Mouse (Mus musculus) layer of hippocampus, postnatal 36 days (tissue): ENCODE data around the gene Tenm4. TPM values are rescaled to one million over a fixed set of nuclear protein-coding genes. Genes with fewer than 3 reads are reported as not detected.
A peak's percentile ranks its signal among the peaks of the same experiment; 100 is the strongest.
"Not testable (repeated sequence)": the region's sequence is repeated elsewhere in the genome, so short reads cannot be mapped to it uniquely, and the experiment has no call there.

Experiments used
- DNase-seq, 2 experiments: peaks; one replicate each; pipeline ENCODE4 v3.0.0; 2022
- microRNA-seq, 2 experiments: library from miRNA; unstranded; fragments of <30 nt; microRNA quantifications; one replicate each; pipeline ENCODE4 v1.2.0; 2021
- total RNA-seq, 2 experiments: library from RNA; stranded (reverse); gene quantifications; 2 replicates each; pipeline ENCODE4 v1.2.3; 2021

Gene Tenm4
- total RNA-seq, 2 experiments from 2014 or later, result 116 to 124 TPM

DNA sequence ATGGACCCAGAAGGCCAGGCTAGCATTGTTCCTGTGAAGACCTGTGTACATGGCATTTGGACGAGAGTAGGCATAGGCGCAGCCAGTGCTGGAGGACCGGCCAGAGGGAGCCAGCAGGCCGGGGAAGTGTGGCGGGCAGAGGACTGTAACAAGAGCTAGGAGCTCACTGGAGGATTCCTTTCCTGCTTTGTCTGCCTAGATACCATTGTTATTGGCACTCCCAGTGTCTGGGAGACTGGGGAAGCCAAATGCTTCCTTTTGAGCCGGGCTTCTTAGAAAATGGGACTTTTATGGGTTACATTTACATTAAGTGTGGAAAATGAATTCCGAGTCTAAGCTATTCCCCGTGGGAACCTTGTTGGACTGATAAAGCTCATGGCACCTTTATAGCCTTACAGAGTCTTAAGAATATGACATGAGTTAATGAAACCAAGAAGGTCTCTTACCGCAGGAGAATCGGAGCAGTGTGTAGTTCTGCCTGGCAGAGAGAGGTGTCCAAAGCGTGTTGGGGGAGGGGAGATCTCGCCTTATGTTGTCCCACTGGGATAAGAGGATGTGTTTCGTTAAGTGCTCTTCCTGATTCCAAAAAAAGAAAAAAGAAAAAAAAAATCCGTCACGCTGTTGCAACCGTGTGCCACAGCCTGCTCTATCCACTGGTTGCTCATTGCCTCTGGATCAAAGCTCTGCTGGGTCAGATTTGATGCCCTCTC, 737.1 kb downstream of the Tenm4 start:
- no peak for DNase-seq

- DNase-seq, result no peak
Measured at GRCm38 (mm10) chr7:96909856-96910255, 738.8 kb downstream of the Tenm4 start.

DNA sequence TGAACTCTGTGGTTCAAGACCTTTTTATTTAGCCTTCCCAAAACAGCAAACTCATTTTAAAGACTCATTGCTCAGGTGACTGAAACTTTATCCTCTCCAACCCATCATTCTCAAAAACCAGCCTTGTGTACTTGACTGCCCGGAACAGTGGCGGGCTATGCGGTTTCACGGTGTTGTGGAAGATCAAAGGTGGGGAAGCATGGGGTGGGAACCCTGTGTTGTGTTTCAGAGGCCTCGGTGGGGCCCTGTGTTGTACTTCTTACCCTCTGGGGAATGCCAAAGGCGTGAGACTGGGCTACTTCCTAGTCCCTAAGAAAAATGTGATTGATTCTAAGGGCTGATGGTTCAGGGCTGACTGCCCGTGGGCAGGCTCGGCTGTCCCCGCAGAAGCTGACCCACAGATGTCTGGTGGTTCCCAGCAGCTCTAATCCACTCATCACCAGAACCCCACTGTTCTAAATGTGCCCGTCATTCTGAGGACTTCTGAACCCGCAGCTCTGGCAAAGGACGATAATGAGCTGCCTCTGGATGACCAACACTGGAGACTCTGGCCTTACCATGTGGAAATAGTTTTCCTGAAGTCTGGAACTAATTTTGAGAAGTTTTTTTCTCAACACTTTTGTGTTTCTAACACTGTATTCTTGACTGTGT, 739.4 kb downstream of the Tenm4 start:
- no peak for DNase-seq

- peak; percentile 77 to 80 for DNase-seq
Measured at GRCm38 (mm10) chr7:96914031-96914430, 743.0 kb downstream of the Tenm4 start.

- peak in 1 of 2 experiments; percentile 51 for DNase-seq
Measured at GRCm38 (mm10) chr7:96915452-96916105, 744.5 kb downstream of the Tenm4 start.

GRCm38 (mm10) chr7:96920447-96921095, 749.5 kb downstream of the Tenm4 start:
- DNase-seq, result no peak

DNA sequence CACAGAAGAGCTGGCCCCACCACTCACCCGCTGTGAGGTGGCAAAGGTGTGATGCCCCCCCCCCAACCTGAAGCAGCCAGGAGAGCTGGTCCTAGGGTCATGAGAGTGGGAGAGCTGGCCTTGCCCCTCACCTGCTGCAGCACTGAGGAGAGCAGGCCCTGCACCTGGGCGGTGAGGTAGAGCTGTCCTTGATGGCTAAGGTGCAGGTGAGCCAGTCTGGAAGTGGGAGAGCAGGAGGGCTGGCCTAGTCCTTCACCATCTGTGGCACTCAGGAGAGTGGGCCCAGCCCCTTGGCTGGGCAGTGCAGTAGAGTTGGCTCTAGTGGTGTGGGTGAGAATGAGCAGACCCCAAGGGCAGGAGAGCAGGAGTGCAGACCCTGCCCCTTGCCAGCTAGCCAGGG, 751.9 kb downstream of the Tenm4 start:
- DNase-seq, result no peak

- DNase-seq, result no peak
Measured at GRCm38 (mm10) chr7:96943715-96944377, 772.8 kb downstream of the Tenm4 start.

DNA sequence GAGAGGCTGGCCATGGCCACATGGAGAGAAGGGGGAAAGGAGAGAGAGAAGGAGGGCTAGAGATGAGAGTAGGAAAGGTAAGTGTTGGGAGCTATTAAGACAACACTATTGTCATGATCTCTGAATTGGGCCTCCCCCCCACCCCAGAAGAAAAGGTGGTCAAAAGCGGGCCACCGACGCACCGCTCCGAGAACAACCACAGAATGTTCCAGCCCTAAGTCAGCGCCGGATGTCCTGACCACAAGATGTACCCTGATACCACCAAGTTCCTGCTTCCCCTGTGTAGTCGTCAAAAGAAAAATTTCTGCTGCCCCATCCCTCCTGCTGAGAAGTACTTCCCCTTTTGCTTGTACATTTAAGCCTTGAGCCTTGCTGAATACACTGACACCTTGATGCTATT, 775.5 kb downstream of the Tenm4 start:
- DNase-seq, result not testable (repeated sequence)

DNA sequence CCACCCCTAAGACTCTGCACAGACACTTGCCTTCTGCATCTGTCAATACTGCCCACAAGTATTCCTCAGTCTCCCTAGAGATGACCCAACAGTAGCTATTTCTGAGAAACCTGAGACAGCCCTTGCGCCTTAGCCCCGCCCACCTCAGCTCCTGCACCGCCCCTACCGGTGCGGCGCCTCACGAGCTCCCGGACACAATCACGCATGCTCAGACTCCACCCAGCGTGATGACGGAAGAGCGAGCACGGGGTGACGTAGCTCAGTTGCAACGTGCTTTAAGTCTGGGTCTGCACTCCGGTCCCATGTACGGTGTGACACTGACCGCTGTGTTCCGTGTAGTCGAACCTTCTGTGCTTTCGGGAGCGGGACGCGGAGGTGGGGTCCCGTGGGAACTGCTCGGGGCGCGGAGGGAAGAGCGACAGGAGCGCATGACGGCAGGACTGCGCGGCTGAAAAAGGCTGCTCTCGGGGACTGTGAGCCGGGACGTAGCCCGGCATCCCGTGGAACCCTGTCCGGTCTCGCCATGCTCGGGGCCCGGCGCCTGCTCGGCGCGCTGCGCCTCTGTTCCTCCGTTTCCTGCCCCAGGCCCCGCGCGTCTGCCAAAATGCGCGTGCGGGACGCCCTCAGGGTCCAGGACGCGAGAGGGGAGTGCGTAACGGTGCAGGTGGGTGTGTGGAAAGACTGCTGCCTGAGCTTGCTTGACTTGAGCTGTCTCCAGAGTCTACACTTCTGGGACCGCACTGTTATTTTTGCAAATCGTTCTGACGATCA, 780.4 kb downstream of the Tenm4 start, which contains the start of gene Nars2:
TSS of gene Nars2 (plus strand) at position 225 of the 771 bp plus-strand sequence.
- peak; percentile 89 to 90 for DNase-seq

DNA sequence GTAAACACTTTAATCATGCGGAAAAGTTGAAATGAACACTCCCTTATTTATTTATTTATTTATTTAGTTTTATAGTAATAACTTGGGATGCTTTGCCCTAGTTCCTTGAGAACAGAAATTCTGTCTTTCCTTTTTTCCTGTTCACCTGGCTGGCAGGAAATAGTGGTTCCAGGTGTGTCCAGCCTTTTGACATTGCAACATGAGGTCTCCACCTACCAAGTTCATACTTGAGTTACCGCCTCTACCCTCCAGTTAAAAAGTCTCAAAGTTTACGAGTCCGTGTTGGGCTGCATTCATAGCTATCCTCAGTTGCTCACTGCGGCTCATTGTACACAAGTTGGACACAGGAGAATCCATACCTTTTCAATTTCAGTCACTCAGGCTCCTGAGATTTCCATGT, 781.0 kb downstream of the Tenm4 start:
- no peak for DNase-seq

DNA sequence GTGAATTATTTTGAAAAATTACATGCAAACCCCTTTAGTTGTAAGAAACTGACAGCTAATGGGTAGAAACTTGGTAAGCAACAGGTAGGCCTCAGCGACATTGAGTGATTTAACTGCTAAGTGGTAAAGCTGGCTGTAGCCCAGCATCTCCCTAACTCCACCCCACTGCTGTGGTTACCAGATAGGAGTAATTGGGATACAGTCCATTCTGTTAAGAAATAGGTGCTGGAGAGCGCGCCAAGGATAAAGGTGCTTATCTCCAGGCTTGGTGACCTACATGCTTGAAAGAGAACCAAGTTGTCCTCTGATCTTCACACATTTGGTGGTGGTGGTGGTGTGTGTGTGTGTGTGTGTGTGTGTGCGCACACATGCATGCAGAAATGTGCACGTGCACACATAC, 788.1 kb downstream of the Tenm4 start:
- DNase-seq, result no peak

Small RNAs within 50 kb of the gene (microRNA-seq; reads per million reads assigned to microRNA genes)
- gene Mir6394 (0 reads per million in 2 experiments), gene Mir708 (1,948 to 2,732 reads per million in 2 experiments)
